Mouse (Mus musculus) midbrain, postnatal 0 days (tissue): ENCODE measurements around the gene Gpsm3. TPM values are rescaled to one million over a fixed set of nuclear protein-coding genes. Genes with fewer than 3 reads are reported as not detected.
A peak's percentile ranks its signal among the peaks of the same experiment; 100 is the strongest.

Source experiments
- ATAC-seq: fragments of 200-750 bp; cut with Nextera tagmentation; 2 replicates; pipeline ENCODE4 v1.8.0; 2017; ENCODE audit warnings: moderate number of reproducible peaks, mild to moderate bottlenecking, moderate TSS enrichment, moderate library complexity; ENCODE audit not compliant: low FRiP score
- DNase-seq: peaks from one replicate; pipeline ENCODE4 v3.0.0-alpha.2; 2015; ENCODE audit warnings: low spot score
- H3K27ac ChIP-seq: fragments of 300-500 bp; sonication (generic); 2 replicates; pipeline ENCODE4 v1.5.1; 2014; ENCODE audit warnings: low read depth, mild to moderate bottlenecking, low read length, mixed read lengths
- H3K27me3 ChIP-seq: fragments of 300-500 bp; sonication (generic); 2 replicates; pipeline ENCODE4 v1.6.1; 2014; ENCODE audit warnings: low read length, control low read depth, mixed read lengths; ENCODE audit not compliant: insufficient read depth
- H3K36me3 ChIP-seq: fragments of 300-500 bp; sonication (generic); 2 replicates; pipeline ENCODE4 v1.6.1; 2014; ENCODE audit warnings: low read length, control low read depth, mixed read lengths; ENCODE audit not compliant: insufficient read depth
- H3K4me1 ChIP-seq: fragments of 300-500 bp; sonication (generic); 2 replicates; pipeline ENCODE4 v1.6.1; 2014; ENCODE audit warnings: mild to moderate bottlenecking, control low read depth, antibody characterized with exemption, low read length, mixed read lengths; ENCODE audit not compliant: insufficient read depth
- H3K4me2 ChIP-seq: fragments of 300-500 bp; sonication (generic); 2 replicates; pipeline ENCODE4 v1.6.1; 2014; ENCODE audit warnings: low read depth, mild to moderate bottlenecking, low read length, mixed read lengths; ENCODE audit not compliant: poor library complexity, severe bottlenecking
- H3K4me3 ChIP-seq: fragments of 300-500 bp; sonication (generic); 2 replicates; pipeline ENCODE4 v1.5.1; 2014; ENCODE audit warnings: low read depth, mild to moderate bottlenecking, low read length, moderate library complexity
- H3K9ac ChIP-seq: fragments of 300-500 bp; sonication (generic); replicated peaks from 2 replicates; pipeline ENCODE4 v1.6.1; 2014; ENCODE audit warnings: mild to moderate bottlenecking, low read length, moderate library complexity, mixed read lengths; ENCODE audit not compliant: poor library complexity, severe bottlenecking
- H3K9me3 ChIP-seq: fragments of 300-500 bp; sonication (generic); 2 replicates; pipeline ENCODE4 v1.6.1; 2016; ENCODE audit warnings: low read length, control low read depth
- CTCF ChIP-seq: IDR thresholded peaks from 2 replicates; pipeline ENCODE4 v1.5.1; 2016; ENCODE audit warnings: antibody characterized with exemption, mild to moderate bottlenecking
- WGBS: fragments of 180-500 bp; shearing (Covaris S2); extraction: QIAGEN DNeasy Blood & Tissue Kit; methylation state at CpG from one replicate; pipeline ENCODE4 v1.1.7; 2014; 5-methylcytosine and 5-hydroxymethylcytosine counted together
- polyA plus RNA-seq: library from polyadenylated mRNA; unstranded; fragments of >200 nt; fragmentation: Nextera tagmentation; extraction: Ambion mirVana; gene quantifications from 2 replicates; pipeline ENCODE4 v1.2.1, GENCODE M21; 2015
- total RNA-seq: library from RNA; depleted of rRNA; stranded (reverse); fragments of >200 nt; gene quantifications from 2 replicates; pipeline ENCODE4 v1.2.3, GENCODE M21; 2014

Gene Gpsm3
- total and polyA plus RNA-seq, 2 experiments from 2014 or later = 1.2 to 5.5 TPM

- Histone ChIP-seq H3K4me3 (no peak overlapping the region), H3K27me3 (no peaks in the 10 kb centered on the region), H3K4me1 (no peaks in the 10 kb centered on the region; the same call in 1 of the 2 replicates), H3K9ac (no peak overlapping the region), H3K36me3 (peaks cover 52% of the 10 kb centered on the region), H3K4me2 (no peak overlapping the region), H3K27ac (no peak overlapping the region), H3K9me3 (no peaks in the 10 kb centered on the region)
- WGBS = 87% methylated on average over 11 of the region's 11 CpGs
- DNase-seq (no peak), ATAC-seq (no peak)
- TF ChIP-seq CTCF = no peak
Measured at GRCm38 (mm10) chr17:34613054-34613645, 23.5 kb downstream of the Gpsm3 start.

GRCm38 (mm10) chr17:34613830-34614229, 24.2 kb downstream of the Gpsm3 start:
- Histone ChIP-seq H3K27me3 (no peaks in the 10 kb centered on the region), H3K27ac (no peak overlapping the region), H3K9me3 (no peaks in the 10 kb centered on the region), H3K36me3 (peaks cover 52% of the 10 kb centered on the region), H3K9ac (no peak overlapping the region), H3K4me3 (no peak overlapping the region), H3K4me1 (no peaks in the 10 kb centered on the region; the same call in 1 of the 2 replicates), H3K4me2 (no peak overlapping the region)
- 92% methylated on average over 10 of the region's 10 CpGs for WGBS
- no peak for TF ChIP-seq CTCF
- DNase-seq = no peak
- ATAC-seq = no peak

- TF ChIP-seq CTCF = no peak
- ATAC-seq = no peak
- H3K9me3 ChIP-seq = no peaks in the 10 kb centered on the region
- H3K4me3 ChIP-seq = no peak within 1 kb of the TSS
- 67% methylated on average over 6 of the region's 6 CpGs for WGBS
- no peak for DNase-seq
- H3K9ac ChIP-seq = no peak within 1 kb of the TSS
- no peaks in the 10 kb centered on the region for H3K27me3 ChIP-seq
- no peaks in the 10 kb centered on the region for H3K4me1 ChIP-seq
- peaks cover 51% of the 10 kb centered on the region for H3K36me3 ChIP-seq
- no peak within 1 kb of the TSS for H3K4me2 ChIP-seq
- H3K27ac ChIP-seq = no peak within 1 kb of the TSS
Measured at GRCm38 (mm10) chr17:34615871-34616270, 26.3 kb downstream of the Gpsm3 start, which contains the start of gene Egfl8. TSS of gene Egfl8 (minus strand) at chr17:34615971.

DNA sequence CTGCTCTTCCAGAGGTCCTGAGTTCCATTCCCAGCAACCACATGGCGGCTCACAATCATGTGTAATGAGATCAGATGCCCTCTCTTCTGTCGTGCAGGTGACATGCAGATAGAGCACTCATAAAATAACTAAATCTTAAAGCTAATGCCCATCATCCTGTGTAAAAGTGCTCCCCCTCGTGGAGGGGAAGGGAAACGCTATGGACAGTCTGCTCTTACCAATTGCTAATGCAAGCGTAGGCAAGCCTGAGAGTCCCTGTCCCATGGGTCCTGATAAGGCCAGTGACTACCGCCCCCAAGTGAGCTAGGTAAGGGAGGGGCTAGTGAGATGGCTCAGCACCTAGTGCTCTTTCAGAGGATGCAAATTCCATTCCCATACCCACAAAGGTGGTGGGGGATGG, 29.4 kb downstream of the Gpsm3 start:
- no peaks in the 10 kb centered on the region for H3K27me3 ChIP-seq
- no peak overlapping the region for H3K4me3 ChIP-seq
- no peak overlapping the region for H3K27ac ChIP-seq
- no peak overlapping the region for H3K4me2 ChIP-seq
- H3K36me3 ChIP-seq = peaks cover 32% of the 10 kb centered on the region
- ATAC-seq (no peak), DNase-seq (no peak)
- H3K9ac ChIP-seq = no peak overlapping the region
- no peaks in the 10 kb centered on the region for H3K4me1 ChIP-seq
- 21% methylated on average over 6 of the region's 6 CpGs for WGBS
- H3K9me3 ChIP-seq = no peaks in the 10 kb centered on the region
- TF ChIP-seq CTCF = peak; percentile 74

GRCm38 (mm10) chr17:34621006-34621405, 31.4 kb downstream of the Gpsm3 start:
- Histone ChIP-seq H3K4me2 (no peak overlapping the region), H3K9me3 (no peaks in the 10 kb centered on the region), H3K27ac (no peak overlapping the region), H3K36me3 (peaks cover 21% of the 10 kb centered on the region), H3K27me3 (no peaks in the 10 kb centered on the region), H3K4me3 (no peak overlapping the region), H3K9ac (no peak overlapping the region), H3K4me1 (peaks cover under 1% of the 10 kb centered on the region; the same call in 1 of the 2 replicates)
- no peak for ATAC-seq
- WGBS = 93% methylated on average over 8 of the region's 8 CpGs
- no peak for DNase-seq
- no peak for TF ChIP-seq CTCF

DNA sequence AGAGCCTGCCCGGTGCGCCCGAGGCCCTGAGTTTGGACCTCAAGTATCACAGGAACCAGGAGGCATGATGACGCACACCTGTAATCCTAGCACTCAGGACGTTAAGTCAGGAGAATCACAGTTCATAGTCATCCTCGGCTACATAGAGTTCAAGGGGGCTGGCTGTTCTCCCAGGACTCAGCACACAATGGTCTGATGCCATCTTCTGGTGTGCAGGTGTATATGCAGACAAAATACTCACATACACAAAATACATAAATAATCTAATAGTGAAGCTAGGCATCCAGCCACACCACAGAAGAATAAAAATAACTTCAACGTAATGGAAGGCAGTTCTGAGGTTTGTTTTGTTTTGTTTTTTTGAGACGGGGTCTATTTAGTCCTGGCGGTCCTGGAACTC, 33.6 kb downstream of the Gpsm3 start:
- TF ChIP-seq CTCF = peak; percentile 51
- H3K4me3 ChIP-seq = no peak overlapping the region
- DNase-seq (no peak), ATAC-seq (no peak)
- 84% methylated on average over 9 of the region's 9 CpGs for whole genome bisulfite sequencing
- H3K9ac ChIP-seq = no peak overlapping the region
- H3K27ac ChIP-seq = no peak overlapping the region
- H3K4me1 ChIP-seq = peaks cover 6% of the 10 kb centered on the region
- peaks cover 11% of the 10 kb centered on the region for H3K36me3 ChIP-seq
- H3K4me2 ChIP-seq = no peak overlapping the region
- no peaks in the 10 kb centered on the region for H3K27me3 ChIP-seq
- H3K9me3 ChIP-seq = no peaks in the 10 kb centered on the region
